Mouse (Mus musculus): ENCODE measurements around the gene Riox1.
"Not testable (repeated sequence)": the region's sequence is repeated elsewhere in the genome, so short reads cannot be mapped to it uniquely, and the experiment has no call there.

The Riox1 gene

DNA sequence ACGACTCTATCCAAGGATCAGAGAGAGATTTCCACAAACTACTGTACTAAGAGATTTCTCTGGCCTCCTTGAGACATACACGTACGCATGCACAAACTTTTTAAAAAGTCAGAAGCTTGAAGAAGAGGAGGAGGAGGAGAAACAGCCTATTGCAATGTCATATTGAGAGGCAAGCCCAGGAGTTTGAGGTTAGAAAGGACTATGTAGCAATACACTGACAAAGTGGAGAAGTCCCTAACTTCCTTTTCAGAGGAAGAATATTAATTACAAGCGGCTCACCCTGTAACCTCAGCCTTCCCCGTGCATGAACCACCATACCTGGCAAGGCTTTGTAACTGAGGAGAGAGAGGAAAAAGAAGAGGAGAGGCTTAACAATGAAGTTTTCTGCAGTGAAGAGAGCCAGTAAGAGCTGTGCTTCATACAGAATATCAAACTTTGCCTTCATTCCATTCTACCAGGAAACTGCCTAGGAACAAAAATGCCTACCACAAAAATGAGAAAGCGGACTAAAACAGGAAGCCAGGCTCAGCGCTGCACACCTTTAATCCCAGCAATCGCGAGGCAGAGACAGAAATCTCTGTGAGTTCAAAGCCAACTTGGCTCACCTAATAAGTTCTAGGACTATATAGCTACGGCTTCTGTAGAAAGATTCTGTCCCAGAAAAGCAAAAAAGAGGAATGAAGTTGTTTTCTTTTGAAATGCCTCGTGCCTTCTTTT is 474 bp upstream of the Riox1 start:
- no peak for DNase-seq (ENCODE audit: low read depth, low spot score)

DNA sequence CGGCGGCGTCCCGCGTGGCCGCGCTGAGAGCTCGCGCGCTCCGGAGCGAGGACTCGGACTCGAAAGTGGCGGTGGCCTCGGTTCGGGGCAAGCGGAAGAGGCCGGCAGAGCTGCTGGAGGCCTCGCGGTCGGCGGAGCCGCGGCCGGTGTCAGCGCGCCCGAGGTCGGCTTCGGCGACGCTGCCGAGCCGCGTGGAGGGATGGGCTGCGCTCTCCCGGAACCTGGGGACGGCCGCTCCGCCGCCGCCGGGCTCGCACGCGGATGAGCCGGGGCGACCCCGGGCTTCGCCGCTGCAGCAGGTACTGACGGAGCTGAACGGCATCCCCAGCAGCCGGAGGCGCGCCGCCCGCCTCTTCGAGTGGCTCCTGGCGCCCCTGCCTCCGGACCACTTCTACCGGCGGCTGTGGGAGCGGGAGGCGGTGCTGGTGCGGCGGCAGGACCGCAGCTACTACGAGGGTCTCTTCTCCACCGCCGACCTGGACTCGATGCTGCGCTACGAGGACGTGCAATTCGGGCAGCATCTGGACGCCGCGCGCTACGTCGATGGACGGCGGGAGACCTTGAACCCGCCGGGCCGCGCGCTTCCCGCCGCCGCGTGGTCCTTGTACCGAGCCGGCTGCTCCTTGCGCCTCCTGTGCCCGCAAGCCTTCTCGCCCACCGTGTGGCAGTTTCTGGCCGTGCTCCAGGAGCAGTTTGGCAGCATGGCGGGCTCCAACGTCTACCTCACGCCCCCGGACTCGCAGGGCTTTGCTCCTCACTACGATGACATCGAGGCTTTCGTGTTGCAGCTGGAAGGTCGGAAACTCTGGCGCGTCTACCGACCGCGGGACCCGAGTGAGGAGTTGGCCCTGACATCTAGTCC is 663 bp downstream of the Riox1 start:
- no peak for DNase-seq (ENCODE audit: low read depth, low spot score)

DNA sequence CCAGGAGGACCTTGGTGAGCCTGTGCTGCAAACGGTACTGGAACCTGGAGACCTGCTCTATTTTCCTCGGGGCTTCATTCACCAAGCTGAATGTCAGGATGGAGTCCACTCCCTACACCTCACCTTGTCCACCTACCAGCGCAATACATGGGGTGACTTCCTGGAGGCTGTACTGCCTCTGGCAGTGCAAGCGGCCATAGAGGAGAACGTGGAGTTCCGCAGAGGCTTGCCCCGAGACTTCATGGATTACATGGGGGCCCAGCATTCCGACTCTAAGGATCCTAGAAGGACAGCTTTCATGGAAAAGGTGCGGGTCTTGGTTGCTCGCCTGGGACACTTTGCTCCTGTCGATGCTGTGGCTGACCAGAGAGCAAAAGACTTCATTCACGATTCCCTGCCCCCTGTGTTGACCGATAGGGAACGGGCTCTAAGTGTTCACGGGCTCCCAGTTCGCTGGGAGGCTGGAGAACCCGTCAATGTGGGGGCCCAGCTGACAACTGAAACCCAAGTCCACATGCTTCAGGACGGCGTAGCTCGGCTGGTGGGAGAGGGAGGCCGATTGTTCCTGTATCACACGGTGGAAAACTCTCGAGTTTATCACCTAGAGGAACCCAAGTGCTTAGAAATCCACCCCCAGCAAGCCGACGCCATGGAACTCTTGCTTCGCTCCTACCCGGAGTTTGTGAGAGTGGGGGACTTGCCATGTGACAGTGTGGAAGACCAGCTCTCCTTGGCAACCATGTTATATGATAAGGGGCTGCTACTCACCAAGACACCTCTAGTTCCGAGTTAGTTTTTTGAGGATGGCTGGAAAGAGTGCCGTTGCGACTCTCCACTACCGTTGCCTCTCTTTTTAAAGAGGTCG is 1.5 kb downstream of the Riox1 start:
- DNase-seq (ENCODE audit: low read depth, low spot score) = no peak

DNA sequence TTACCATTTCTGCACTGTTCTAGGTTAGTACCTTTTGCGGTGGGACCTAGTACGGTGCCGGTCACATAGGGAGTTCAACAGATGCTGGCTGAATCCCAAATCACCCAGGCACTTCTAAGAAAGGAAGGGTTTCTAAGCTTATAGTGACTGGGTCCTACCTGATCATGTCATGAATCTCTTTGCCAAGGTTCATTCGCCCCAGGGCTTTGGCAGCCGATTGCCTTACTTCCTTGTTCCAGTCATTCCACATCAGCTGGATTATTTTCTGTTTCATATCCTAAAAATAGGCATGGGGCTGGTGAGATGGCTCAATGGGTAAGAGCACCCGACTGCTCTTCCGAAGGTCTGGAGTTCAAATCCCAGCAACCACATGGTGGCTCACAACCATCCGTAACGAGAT is 7.9 kb downstream of the Riox1 start:
- no peak for DNase-seq (ENCODE audit: low read depth, low spot score)

DNA sequence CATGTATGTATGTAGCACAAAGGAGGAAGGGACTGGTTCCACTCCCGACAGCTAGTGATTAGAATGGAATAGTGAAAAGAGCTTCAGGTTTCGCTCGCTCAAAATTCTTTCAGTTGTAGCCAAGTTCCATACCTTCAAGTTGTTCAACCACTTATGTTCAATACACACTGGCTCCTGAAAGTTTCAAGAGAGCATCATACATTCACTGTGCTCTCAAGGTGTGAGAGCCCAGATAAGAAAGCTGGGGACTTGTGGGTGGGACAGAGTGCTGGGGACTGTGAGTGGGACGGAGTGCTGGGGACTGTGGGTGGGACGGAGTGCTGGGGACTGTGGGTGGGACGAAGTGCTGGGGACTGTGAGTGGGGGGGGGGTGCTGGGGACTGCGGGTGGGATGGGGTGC is 14.8 kb downstream of the Riox1 start:
- no peak for DNase-seq (ENCODE audit: low read depth, low spot score)

DNA sequence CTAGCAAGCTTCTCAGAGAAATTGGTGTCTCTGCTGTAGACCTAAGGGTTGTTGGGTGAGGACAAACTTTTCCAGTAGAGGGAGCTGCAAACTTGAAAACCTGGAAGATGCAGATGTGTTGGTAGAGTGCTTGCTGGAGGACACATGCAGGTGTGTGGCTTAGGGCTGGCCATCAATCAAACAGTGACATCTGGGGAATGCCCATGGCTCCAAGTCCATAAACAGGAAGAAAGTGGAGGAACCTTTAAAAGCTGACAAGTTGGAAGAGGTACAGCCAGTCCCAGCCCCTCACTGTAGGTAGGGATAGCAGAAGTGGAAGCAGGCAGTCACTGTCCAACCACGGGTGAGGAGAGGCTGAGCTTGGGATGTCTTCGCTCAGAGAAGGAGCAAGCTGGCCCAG is 21.7 kb downstream of the Riox1 start:
- DNase-seq (ENCODE audit: low read depth, low spot score) = no peak

DNA sequence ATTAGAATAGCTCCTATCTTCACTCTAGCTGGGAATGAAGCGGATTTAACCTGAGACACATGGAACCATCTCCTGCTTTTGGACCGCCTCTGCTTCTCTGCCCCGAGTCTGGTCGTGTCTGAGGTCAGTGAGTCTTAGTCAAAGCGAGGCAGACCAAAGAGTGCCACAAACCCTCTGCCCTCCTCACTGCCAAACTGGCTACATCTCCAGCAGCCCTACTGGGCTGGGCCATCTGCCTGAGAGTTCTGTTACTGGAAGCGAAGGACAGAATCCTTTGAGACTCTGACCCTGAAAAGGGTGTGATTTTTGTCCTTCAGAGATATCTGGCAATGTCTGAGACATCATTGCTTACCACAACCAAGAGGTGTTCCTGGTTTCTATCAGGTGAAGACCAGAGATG is 28.5 kb downstream of the Riox1 start:
- no peak for DNase-seq (ENCODE audit: low read depth, low spot score)

DNA sequence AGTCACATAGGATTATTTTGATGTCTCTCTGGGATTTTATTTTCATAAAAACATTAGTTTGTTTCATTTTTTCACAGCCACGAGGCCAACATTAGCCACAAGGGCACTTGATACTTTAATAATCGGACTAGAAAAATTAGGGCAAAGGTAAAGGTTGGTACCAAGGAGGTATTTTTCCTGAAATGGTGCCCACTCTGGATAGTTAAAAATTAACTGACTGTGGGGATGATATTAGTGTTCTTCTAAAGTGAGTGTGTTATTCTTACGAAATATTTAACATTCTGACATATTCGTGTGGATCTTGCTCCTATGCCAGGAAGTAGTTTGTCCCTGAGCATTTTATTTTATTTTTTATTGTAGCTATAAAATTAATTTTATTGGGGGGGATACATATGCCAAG is 31.2 kb downstream of the Riox1 start:
- no peak for DNase-seq (ENCODE audit: low read depth, low spot score)

DNA sequence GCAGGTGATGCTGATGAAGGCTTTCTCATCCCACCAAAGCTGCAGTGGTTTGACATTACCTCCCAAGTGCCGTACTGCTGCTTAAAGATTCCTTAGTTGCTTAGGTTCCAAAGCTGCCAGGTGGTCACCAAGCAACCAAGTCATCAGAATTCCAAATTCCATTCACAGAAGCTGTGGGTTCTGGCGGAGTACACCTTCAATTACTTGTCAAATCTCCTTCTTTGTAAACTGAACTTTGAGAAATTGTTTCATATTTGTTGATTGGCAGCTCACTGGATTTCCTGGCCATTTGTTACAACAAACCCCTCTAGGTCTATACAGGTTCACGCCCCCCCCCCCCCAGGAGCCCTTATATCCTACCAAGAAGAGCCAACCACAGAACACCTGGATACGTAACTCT is 34.3 kb downstream of the Riox1 start, which contains the start of gene Heatr4:
Gene Heatr4 (minus strand): TSS at position 101 of the 400 bp plus-strand sequence.
- no peak for DNase-seq (ENCODE audit: low read depth, low spot score)

DNA sequence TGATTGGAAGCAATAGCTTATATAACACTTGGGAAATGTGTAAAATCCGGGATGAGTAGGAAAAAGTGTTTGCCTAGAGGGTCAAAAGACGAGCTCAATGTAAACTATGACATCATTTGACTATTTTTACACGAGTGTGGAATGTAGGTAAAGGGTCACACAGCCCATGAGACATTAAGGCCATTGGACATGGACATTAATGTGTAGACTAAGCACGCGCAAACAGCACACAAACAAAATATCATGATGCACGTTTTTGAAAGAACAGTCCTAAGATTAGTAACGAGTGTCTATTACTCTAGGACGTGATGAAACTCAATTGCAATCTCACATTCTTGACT is 36.8 kb downstream of the Riox1 start:
- DNase-seq (ENCODE audit: low read depth, low spot score) = no peak

DNA sequence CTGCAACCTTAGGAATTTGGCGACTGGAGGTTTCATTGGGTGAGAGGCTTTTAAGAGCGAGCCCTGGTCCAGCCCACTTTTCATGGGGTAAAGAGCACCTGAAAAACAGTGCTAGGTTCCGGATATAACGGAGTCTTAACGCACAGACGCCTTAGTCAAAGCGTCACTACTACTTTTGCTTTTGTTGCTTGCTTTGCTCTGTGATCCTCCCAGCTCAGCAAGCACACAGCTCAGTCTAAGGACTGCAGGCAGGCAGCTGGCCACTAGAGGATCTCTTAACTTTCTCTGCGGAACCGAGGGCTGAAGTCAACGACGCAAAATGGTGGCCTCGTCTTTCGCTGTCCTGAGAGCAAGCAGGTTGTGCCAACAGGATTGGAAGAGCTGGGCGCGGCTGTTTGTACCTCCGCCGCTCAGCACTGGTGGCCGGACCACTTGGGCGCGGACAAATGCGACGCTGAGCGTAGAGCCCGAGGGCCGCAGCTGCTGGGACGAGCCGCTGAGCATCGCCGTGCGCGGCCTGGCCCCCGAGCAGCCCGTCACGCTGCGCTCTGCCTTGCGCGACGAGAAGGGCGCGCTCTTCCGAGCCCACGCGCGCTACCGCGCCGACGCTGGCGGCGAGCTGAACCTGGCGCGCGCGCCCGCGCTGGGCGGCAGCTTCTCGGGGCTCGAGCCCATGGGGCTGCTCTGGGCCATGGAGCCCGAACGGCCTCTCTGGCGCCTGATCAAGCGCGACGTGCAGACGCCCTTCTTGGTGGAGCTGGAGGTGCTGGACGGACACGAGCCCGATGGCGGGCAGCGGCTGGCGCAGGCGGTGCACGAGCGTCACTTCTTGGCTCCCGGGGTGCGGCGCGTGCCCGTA is 37.4 kb downstream of the Riox1 start, which contains the start of gene Acot2:
Gene Acot2 (plus strand): TSS at position 279 of the 859 bp plus-strand sequence.
- no peak for DNase-seq (ENCODE audit: low read depth, low spot score)

DNA sequence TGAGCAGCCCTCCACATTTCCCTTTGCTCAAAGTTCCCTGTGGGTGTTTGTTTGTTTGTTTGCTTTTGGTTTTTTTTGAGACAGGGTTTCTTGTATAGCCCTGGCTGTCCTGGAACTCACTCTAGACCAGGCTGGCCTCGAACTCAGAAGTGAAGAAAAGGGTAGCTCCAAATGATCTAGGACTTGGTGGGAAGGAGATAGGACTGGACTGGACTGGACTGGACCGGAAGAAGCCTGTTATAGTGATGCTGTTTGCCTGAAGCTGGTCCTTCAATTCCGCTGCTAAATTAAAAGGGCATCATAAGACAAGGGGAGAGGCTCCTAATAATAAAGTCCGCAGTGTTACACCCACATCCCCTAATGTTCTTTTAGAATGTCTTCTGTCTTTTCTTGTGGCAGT is 38.1 kb downstream of the Riox1 start:
- no peak for DNase-seq (ENCODE audit: low read depth, low spot score)

DNA sequence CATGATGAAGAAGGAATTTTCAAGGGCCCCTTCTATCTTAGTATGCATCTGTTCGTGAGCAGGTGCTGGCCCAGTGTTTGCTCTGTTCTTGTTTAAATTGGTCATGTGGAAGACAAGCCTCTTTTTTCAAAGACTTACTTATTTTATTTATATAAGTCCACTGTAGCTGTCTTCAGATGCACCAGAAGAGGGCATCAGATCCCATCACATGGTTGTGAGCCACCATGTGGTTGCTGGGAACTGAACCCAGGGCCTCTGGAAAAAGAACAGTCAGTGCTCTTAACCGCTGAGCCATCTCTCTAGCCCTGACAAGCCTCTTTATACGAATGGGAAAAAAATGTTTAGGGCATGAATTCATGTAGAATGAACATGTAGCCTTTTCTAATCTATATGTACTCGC is 39.0 kb downstream of the Riox1 start:
- DNase-seq (ENCODE audit: low read depth, low spot score) = no peak

DNA sequence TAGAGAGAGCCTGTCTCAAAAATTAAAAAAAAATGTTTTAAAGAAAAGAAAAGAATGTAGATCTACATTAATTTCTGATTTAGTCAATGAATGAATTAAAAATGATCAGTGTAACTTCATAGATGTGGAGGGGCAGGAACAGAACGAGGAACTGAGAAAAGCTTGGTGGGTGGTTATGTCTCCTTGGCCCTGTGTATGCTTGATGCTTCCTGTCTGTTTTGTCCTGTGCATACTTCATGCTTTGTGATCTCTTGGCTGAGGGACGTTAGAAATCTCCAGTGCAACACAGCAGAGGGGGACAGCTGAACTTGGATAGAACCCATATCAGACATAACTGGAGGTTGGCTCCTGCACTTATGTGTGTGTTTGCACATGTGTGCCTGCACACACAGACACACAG is 46.8 kb downstream of the Riox1 start:
- no peak for DNase-seq (ENCODE audit: low read depth, low spot score)

DNA sequence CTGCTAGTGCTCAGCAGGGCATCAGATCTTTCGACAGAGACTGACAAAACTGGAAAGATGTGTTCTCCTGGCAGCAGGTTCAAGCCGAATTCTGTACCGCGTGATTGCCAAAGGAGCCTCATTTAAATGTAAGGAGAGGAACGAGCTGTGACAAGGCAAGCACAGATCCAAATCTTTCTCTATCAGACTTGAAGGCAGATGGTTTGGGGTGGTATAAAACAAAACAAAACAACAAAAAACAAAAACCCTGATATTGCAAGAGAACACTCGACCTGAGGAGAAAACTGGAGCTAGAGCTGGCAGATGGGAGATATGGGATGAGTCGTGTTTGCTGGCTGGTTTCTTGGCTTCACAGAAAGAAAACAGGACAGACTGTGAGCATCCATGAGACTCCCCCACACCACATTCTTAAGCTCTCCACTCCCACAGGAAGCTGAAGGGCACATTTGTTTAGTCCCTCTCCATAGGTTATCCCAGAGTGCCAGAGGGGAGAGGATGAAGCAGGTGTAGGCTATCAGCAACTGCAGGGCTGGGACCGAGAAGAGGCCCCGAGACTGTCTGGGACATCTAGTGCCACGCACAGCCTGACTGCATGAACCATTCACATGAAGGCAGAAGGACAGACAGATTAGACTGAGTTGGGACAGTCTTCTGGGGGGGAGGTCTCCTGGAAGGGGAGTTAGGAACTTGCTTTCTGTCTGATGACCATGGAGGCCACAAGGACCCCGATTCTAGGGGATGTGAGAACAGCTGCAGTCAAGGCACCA is 48.1 kb downstream of the Riox1 start:
- no peak for DNase-seq (ENCODE audit: low read depth, low spot score)

DNA sequence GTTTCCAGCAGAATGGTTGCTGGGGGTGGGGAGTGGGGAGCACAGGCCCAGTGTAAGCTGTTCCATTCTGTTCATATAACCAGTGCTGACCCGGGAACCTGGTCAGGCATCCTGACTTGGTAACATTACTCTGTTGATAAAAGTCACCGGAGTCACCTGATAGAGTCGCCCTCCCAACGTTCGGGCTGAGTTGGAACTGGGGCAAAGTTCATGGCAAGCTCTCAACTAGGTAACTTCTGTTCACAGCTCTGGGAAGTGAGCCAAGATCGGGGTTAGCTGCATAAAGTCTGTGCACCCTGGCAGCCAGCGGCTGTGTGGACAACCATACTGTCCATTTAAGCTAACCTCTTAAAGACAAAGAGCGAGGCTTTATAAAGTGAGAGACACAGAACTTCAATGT is 48.8 kb downstream of the Riox1 start:
- not testable (repeated sequence) for DNase-seq (ENCODE audit: low read depth, low spot score)

DNA sequence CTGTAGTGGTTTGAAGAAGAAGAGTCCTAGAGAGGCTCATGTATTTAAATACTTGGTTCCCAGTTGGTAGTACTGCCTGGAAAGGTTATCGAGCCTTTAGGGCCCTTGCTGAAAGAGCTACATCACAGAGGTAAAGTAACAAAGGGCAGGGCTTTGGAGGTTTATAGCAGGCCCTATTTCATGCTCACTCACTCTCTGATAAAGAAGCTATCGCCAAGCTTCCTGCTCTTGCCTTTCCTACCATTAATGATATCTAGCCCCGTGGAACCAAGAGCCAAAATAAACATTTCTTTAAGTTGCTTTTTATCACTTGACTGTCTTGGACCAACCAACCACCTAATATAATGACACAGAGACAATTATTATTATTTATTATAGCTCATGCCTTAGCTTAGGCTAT is 50.0 kb downstream of the Riox1 start:
- DNase-seq (ENCODE audit: low read depth, low spot score) = no peak

Measured in c-Kit-negative CD71-positive TER-119-positive erythroid progenitor cells, embryonic 14.5 days (primary cell).